Mouse (Mus musculus): Measurements from ENCODE around the gene Rgl1.

Rgl1 gene

GRCm38 (mm10) chr1:152508481-152509220, 257.5 kb downstream of the Rgl1 start:
- DNase-seq (ENCODE audit: low spot score) = no peak

- DNase-seq (ENCODE audit: low spot score) = no peak
These were observed 259.4 kb downstream of the Rgl1 start for GRCm38 (mm10) chr1:152506726-152507125.

DNA sequence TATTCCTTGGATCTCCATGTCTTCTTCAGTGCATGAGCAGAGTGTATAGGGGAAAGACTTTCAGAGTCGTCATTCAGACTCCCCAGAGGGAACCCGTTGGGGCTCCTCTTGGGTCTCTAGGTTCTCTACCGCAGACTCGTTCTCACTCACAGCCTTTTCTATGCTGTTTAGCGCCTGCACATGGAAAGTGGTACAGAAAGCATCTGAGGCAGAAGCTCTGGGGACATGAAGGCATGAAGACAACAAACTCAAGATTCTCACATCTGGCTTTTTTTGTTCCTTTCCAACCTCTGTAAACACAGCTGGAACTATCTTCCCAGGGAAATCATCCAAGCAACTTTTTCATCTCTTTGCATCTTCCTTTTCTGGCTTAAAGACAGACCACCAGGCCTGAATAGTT, 260.0 kb downstream of the Rgl1 start:
- DNase-seq (ENCODE audit: low spot score) = no peak

DNA sequence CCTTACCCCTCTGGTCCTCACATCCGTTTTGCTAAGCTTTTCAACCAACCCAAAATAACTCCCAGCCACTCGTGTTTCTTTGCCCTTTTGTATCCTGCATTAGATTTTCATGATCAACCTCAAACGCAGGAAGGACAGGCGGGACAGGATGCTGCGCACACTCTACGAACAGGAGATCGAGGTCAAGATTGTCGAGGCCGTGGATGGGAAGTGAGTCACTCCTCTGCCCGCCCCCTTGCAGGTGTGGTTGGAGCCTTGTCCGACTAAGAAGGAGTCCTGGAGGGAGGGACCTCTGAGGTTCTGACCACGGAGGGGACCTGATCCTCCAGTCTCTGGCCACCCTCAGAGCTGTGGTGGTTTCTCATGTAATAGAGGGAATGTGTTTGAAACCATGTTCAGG, 266.3 kb downstream of the Rgl1 start:
- DNase-seq (ENCODE audit: low spot score) = no peak

GRCm38 (mm10) chr1:152497581-152497980, 268.6 kb downstream of the Rgl1 start:
- DNase-seq (ENCODE audit: low spot score) = no peak

DNA sequence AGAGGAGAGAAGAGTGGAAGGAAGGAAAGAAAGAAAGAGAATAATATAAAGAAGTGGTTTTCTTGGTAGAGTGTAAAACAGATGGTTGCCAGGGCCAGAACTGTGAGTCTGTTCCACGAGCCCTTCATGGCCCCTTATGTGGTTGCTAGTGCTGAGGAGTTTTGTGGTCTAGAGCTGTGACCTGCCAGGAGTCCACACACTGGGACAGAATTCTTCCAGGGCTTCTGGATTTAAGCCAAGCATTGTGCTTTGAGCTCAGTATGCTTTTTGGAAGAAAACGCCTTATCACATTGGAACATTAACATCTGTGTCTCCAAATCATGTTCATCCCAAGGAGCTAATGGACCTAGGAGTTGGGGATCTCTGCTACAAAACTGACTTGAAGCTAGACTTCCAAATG, 269.3 kb downstream of the Rgl1 start:
- no peak for DNase-seq (ENCODE audit: low spot score)

DNA sequence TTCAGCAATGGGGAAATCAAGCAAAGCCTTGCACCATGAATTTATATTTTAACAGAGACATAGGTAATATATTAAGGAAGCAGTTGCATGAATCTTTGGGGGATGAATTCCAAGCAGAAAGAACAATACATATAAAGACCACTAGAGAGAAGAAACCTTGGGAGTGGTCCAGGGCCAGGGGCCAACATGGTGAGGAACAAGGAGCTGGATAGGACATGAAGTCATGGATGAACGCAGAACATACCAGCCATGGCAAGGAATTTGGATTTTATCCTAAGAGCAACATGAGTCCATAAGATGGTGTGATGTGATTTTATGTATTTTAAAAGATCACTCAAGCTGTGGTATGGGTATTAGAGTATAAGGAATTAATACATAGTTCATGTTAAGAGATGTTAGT, 273.9 kb downstream of the Rgl1 start:
- no peak for DNase-seq (ENCODE audit: low spot score)

DNA sequence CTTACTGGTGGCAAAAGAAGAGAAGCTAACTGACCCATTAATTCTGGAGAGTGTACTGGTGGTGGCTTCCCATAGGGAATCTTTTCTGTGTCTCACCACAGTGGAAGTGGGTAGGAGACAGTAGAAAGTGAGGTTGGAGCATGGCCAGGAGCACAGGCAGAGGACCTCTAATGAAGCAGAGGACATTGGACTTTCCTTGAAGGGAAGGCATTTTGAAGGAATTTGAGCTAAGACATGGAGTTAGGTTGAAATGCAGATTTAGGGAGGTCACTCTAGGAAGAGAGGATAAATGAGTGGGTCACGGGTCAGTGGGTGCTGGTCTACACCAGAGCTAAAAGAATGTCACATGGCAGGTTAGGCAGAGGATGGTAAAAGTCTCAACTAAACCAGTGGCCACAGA, 275.3 kb downstream of the Rgl1 start:
- DNase-seq (ENCODE audit: low spot score) = no peak

GRCm38 (mm10) chr1:152476126-152476525, 290.0 kb downstream of the Rgl1 start:
- no peak for DNase-seq (ENCODE audit: low spot score)

DNA sequence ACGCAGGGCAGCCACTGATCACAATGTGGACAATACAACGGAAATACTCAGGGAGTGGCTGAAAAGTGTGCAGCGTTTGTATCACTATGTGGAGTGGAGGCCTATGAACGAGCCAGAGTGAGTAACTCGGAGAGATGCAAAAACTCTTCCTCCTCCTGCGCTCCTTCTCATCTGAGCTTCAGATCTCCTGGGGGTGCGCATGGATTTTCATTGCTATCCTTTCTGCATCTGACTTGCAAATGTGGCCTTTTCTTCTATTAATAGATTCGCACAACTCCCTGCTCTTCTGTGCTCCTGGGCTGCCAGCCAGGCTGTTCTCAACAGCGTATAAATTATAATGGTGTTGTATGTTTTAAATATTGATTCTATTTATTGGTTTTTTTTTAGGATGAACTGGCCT, 297.7 kb downstream of the Rgl1 start:
- no peak for DNase-seq (ENCODE audit: low spot score)

All from spleen, adult 12 weeks (tissue).